Mouse (Mus musculus): ENCODE results near the gene B3galt4. TPM values are rescaled to one million over a fixed set of nuclear protein-coding genes. Genes with fewer than 3 reads are reported as not detected.

The B3galt4 gene
- polyA plus RNA-seq, 1 experiment from 2014 or later: 2.9 TPM

GRCm38 (mm10) chr17:33948090-33948904 lies 3.0 kb downstream of the B3galt4 start:
- no peak overlapping the region for H3K27ac ChIP-seq (replicated peaks; ENCODE audit: low read depth, low read length)
- 86% methylated on average over 21 of the region's 22 CpGs for WGBS
- no peak overlapping the region for H3K4me2 ChIP-seq (ENCODE audit: low read depth, low read length)
- H3K9me3 ChIP-seq (replicated peaks; ENCODE audit: control insufficient read depth, low read length): no peaks in the 10 kb centered on the region
- DNase-seq (ENCODE audit: low spot score) (no peak), ATAC-seq (replicated peaks; ENCODE audit: insufficient number of reproducible peaks, low FRiP score, low TSS enrichment, low read depth) (no peak)
- peaks cover 5% of the 10 kb centered on the region for H3K36me3 ChIP-seq (replicated peaks; ENCODE audit: control insufficient read depth, insufficient read depth, low read depth, low read length)
- H3K4me3 ChIP-seq (ENCODE audit: low read depth, low read length): no peak overlapping the region
- no peaks in the 10 kb centered on the region for H3K27me3 ChIP-seq (ENCODE audit: control insufficient read depth, insufficient read depth, low read length)
- no peak overlapping the region for H3K9ac ChIP-seq (replicated peaks; ENCODE audit: low read length)
- H3K4me1 ChIP-seq (ENCODE audit: control insufficient read depth, insufficient read depth, low read length): peaks cover 7% of the 10 kb centered on the region

GRCm38 (mm10) chr17:33947430-33948089 lies 3.7 kb downstream of the B3galt4 start:
- WGBS: 94% methylated on average over 10 of the region's 10 CpGs
- H3K9me3 ChIP-seq (replicated peaks; ENCODE audit: control insufficient read depth, low read length): no peaks in the 10 kb centered on the region
- peaks cover 2% of the 10 kb centered on the region; the same call in 1 of the 2 replicates for H3K4me1 ChIP-seq (ENCODE audit: control insufficient read depth, insufficient read depth, low read length)
- H3K36me3 ChIP-seq (replicated peaks; ENCODE audit: control insufficient read depth, insufficient read depth, low read depth, low read length): peaks cover 5% of the 10 kb centered on the region
- H3K4me2 ChIP-seq (ENCODE audit: low read depth, low read length): no peak overlapping the region
- no peak for DNase-seq (ENCODE audit: low spot score)
- H3K4me3 ChIP-seq (ENCODE audit: low read depth, low read length): no peak overlapping the region
- no peak overlapping the region for H3K27ac ChIP-seq (replicated peaks; ENCODE audit: low read depth, low read length)
- no peak for ATAC-seq (replicated peaks; ENCODE audit: insufficient number of reproducible peaks, low FRiP score, low TSS enrichment, low read depth)
- no peaks in the 10 kb centered on the region for H3K27me3 ChIP-seq (ENCODE audit: control insufficient read depth, insufficient read depth, low read length)
- H3K9ac ChIP-seq (replicated peaks; ENCODE audit: low read length): no peak overlapping the region

DNA sequence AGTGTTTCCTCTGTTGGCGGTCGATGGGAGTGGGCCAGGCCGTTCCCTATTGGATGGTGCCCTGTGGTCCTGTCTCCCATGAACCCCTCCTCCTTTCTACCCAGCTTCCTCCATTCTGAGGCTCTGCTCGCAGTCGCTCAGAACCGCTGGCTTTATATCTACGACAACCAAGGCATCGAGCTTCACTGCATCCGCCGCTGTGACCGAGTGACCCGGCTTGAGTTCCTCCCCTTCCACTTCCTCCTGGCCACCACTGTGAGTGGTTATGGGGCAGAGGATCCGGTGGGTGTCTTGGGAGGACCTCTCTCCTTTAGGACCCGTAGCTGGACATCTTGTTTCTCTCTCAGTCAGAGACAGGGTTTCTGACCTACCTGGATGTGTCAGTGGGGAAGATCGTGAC lies 7.8 kb downstream of the B3galt4 start:
- Histone ChIP-seq H3K9ac (replicated peaks; ENCODE audit: low read length) (no peak overlapping the region), H3K9me3 (replicated peaks; ENCODE audit: control insufficient read depth, low read length) (no peaks in the 10 kb centered on the region), H3K27ac (replicated peaks; ENCODE audit: low read depth, low read length) (no peak overlapping the region), H3K27me3 (ENCODE audit: control insufficient read depth, insufficient read depth, low read length) (no peaks in the 10 kb centered on the region), H3K4me1 (ENCODE audit: control insufficient read depth, insufficient read depth, low read length) (no peaks in the 10 kb centered on the region), H3K4me2 (ENCODE audit: low read depth, low read length) (no peak overlapping the region), H3K36me3 (replicated peaks; ENCODE audit: control insufficient read depth, insufficient read depth, low read depth, low read length) (peaks cover 3% of the 10 kb centered on the region; the same call in 1 of the 2 replicates), H3K4me3 (ENCODE audit: low read depth, low read length) (no peak overlapping the region)
- DNase-seq (ENCODE audit: low spot score) (no peak), ATAC-seq (replicated peaks; ENCODE audit: insufficient number of reproducible peaks, low FRiP score, low TSS enrichment, low read depth) (no peak)
- WGBS: 94% methylated on average over 15 of the region's 15 CpGs

- DNase-seq (ENCODE audit: low spot score) (no peak), ATAC-seq (replicated peaks; ENCODE audit: insufficient number of reproducible peaks, low FRiP score, low TSS enrichment, low read depth) (no peak)
- Histone ChIP-seq H3K9ac (replicated peaks; ENCODE audit: low read length) (peak overlapping the region; percentile 70), H3K27ac (replicated peaks; ENCODE audit: low read depth, low read length) (no peak overlapping the region), H3K36me3 (replicated peaks; ENCODE audit: control insufficient read depth, insufficient read depth, low read depth, low read length) (peaks cover 11% of the 10 kb centered on the region), H3K9me3 (replicated peaks; ENCODE audit: control insufficient read depth, low read length) (no peaks in the 10 kb centered on the region), H3K4me2 (ENCODE audit: low read depth, low read length) (peak overlapping the region; percentile 87), H3K27me3 (ENCODE audit: control insufficient read depth, insufficient read depth, low read length) (no peaks in the 10 kb centered on the region), H3K4me1 (ENCODE audit: control insufficient read depth, insufficient read depth, low read length) (no peaks in the 10 kb centered on the region), H3K4me3 (ENCODE audit: low read depth, low read length) (peak overlapping the region; percentile 77)
- WGBS: 61% methylated on average over 19 of the region's 19 CpGs
These were observed 9.9 kb downstream of the B3galt4 start for GRCm38 (mm10) chr17:33941381-33941780.

DNA sequence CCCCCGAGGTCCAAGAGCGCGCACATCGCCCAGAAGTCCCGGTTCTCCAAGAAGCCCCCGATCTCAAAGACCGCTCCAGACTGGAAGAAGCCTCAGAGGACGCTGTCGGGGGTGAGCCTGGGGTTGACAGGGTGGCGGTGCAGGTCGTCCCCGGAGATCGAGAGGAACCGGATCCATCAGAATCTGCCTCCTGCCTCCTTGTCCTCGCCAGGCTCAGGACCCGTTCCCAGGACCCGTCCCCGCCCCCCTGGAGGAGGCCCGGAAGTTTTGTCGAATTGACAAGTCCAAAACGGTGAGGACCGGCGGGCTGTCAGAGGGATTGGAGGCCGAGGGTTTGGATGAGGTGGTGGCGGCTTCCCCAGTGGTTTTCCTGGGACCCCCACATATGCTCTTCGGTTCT lies 10.3 kb downstream of the B3galt4 start:
- Histone ChIP-seq H3K36me3 (replicated peaks; ENCODE audit: control insufficient read depth, insufficient read depth, low read depth, low read length) (peaks cover 11% of the 10 kb centered on the region), H3K27me3 (ENCODE audit: control insufficient read depth, insufficient read depth, low read length) (no peaks in the 10 kb centered on the region), H3K9me3 (replicated peaks; ENCODE audit: control insufficient read depth, low read length) (no peaks in the 10 kb centered on the region), H3K4me3 (ENCODE audit: low read depth, low read length) (peak overlapping the region; percentile 77), H3K27ac (replicated peaks; ENCODE audit: low read depth, low read length) (no peak overlapping the region), H3K4me1 (ENCODE audit: control insufficient read depth, insufficient read depth, low read length) (no peaks in the 10 kb centered on the region), H3K4me2 (ENCODE audit: low read depth, low read length) (peak overlapping the region; percentile 87), H3K9ac (replicated peaks; ENCODE audit: low read length) (peak overlapping the region; percentile 70)
- 2% methylated on average over 26 of the region's 26 CpGs for WGBS
- DNase-seq (ENCODE audit: low spot score) (no peak), ATAC-seq (replicated peaks; ENCODE audit: insufficient number of reproducible peaks, low FRiP score, low TSS enrichment, low read depth) (no peak)

GRCm38 (mm10) chr17:33940206-33940805 lies 11.0 kb downstream of the B3galt4 start, which contains the start of the genes Pfdn6 and Wdr46:
Gene Pfdn6 (minus strand): TSS chr17:33940343.
Gene Wdr46 (plus strand): TSS chr17:33940660.
- H3K27ac ChIP-seq (replicated peaks; ENCODE audit: low read depth, low read length): 0 out of 2 replicates have a peak within 1 kb of the TSS, but pooled peaks have one; percentile 2

DNA sequence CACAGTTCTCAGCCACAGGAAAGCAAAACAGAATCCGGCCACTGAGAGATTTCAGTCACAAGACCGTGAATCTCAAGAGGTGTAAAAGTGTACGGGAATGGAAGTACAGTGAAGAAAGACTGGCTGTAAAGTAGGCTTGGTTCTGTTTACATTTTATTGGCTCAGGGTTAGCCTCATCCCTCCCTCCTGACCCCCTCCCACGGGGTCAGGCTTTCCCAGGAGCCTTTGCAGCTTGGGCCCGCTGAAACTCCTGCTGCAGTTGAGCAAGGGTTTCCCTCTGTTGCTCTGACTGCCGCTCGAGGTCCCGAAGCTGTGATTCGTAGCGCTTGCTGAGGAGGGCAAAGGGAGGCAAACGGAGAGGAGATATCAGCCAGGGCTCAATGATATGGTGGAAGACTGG lies 12.5 kb downstream of the B3galt4 start:
- WGBS: 85% methylated on average over 11 of the region's 11 CpGs
- Histone ChIP-seq H3K4me2 (ENCODE audit: low read depth, low read length) (no peak overlapping the region), H3K27ac (replicated peaks; ENCODE audit: low read depth, low read length) (no peak overlapping the region), H3K9me3 (replicated peaks; ENCODE audit: control insufficient read depth, low read length) (no peaks in the 10 kb centered on the region), H3K36me3 (replicated peaks; ENCODE audit: control insufficient read depth, insufficient read depth, low read depth, low read length) (peaks cover 8% of the 10 kb centered on the region), H3K4me1 (ENCODE audit: control insufficient read depth, insufficient read depth, low read length) (no peaks in the 10 kb centered on the region), H3K9ac (replicated peaks; ENCODE audit: low read length) (no peak overlapping the region), H3K27me3 (ENCODE audit: control insufficient read depth, insufficient read depth, low read length) (no peaks in the 10 kb centered on the region), H3K4me3 (ENCODE audit: low read depth, low read length) (peak overlapping the region; percentile 77; the same call in 1 of the 2 replicates)
- ATAC-seq (replicated peaks; ENCODE audit: insufficient number of reproducible peaks, low FRiP score, low TSS enrichment, low read depth) (no peak), DNase-seq (ENCODE audit: low spot score) (no peak)

More at GRCm38 (mm10) chr17:33940206-33940805, 11.0 kb downstream of the B3galt4 start, which contains the start of the genes Pfdn6 and Wdr46:
- no peaks in the 10 kb centered on the region for H3K9me3 ChIP-seq (replicated peaks; ENCODE audit: control insufficient read depth, low read length)
- peaks cover 11% of the 10 kb centered on the region for H3K36me3 ChIP-seq (replicated peaks; ENCODE audit: control insufficient read depth, insufficient read depth, low read depth, low read length)
- peak within 1 kb of the TSS; percentile 77 for H3K4me3 ChIP-seq (ENCODE audit: low read depth, low read length)
- DNase-seq (ENCODE audit: low spot score) (peak; percentile 94), ATAC-seq (replicated peaks; ENCODE audit: insufficient number of reproducible peaks, low FRiP score, low TSS enrichment, low read depth) (peak; percentile 72)
- 0% methylated on average over 36 of the region's 36 CpGs for WGBS
- H3K27me3 ChIP-seq (ENCODE audit: control insufficient read depth, insufficient read depth, low read length): no peaks in the 10 kb centered on the region
- H3K4me2 ChIP-seq (ENCODE audit: low read depth, low read length): peak within 1 kb of the TSS; percentile 87
- peak within 1 kb of the TSS; percentile 70 for H3K9ac ChIP-seq (replicated peaks; ENCODE audit: low read length)
- H3K4me1 ChIP-seq (ENCODE audit: control insufficient read depth, insufficient read depth, low read length): no peaks in the 10 kb centered on the region

Data from embryonic facial prominence, embryonic 11.5 days (tissue).